Comparison of ENCODE assay signal across 13 mouse cellular contexts in genomic region chr6:124465729-124466128, GRCm38 (mm10). TPM values are rescaled to one million over a fixed set of nuclear protein-coding genes. Genes with fewer than 3 reads are reported as not detected.
DNase-seq lines count a peak whose midpoint lies in the region; ATAC-seq and TF ChIP-seq lines count a peak whose summit lies in the region.
"Had no signal": no experiment of that assay in that cellular context is flagged by ENCODE, and none has a peak within 500 bp of the region (broad histone marks: within the 10 kb centered on the region; RNA-seq: fewer than 3 reads in every experiment).

No protein-coding gene starts in this region.

- H3K9ac ChIP-seq in heart, embryonic 12.5 days = no peak overlapping the region
- no peak overlapping the region for H3K9ac ChIP-seq in heart, adult 2 months (ENCODE audit: low read depth, low read length)
- no peak overlapping the region for H3K9ac ChIP-seq in neural tube, embryonic 12.5 days
- peak overlapping the region; percentile 82; the same call in 1 of the 2 replicates for H3K9ac ChIP-seq in hindbrain, embryonic 16.5 days (ENCODE audit: low read depth, low read length)

- H3K4me1 ChIP-seq in heart, embryonic 12.5 days (replicated peaks) = peaks cover 5% of the 10 kb centered on the region; the same call in 1 of the 2 replicates
- H3K4me1 ChIP-seq in heart, adult 2 months (ENCODE audit: control insufficient read depth, insufficient read depth, low read length) = no peaks in the 10 kb centered on the region; the same call in 1 of the 2 replicates
- peaks cover 15% of the 10 kb centered on the region; the same call in 1 of the 2 replicates for H3K4me1 ChIP-seq in neural tube, embryonic 12.5 days
- H3K4me1 ChIP-seq in hindbrain, embryonic 16.5 days (ENCODE audit: control insufficient read depth, insufficient read depth, low read depth, low read length) = peaks cover 26% of the 10 kb centered on the region
- H3K4me1 ChIP-seq in olfactory bulb, adult 2 months (ENCODE audit: control insufficient read depth, insufficient read depth, low read length) = peaks cover 25% of the 10 kb centered on the region

- no peak for TF ChIP-seq EP300 in heart, adult 2 months (IDR thresholded peaks at IDR 0.05; ENCODE audit: insufficient read depth, low read depth, low read length)

- DNase-seq in heart, adult 2 months = no peak
- DNase-seq in neural tube, embryonic 10.5 days (ENCODE audit: extremely low spot score, low spot score) = no peak
- no peak for DNase-seq in layer of hippocampus, postnatal 36 days
- DNase-seq: adrenal gland, postnatal 36 days; gastrocnemius, postnatal 14 days; kidney, postnatal 14 days; lung, adult 18-20 months; right cerebral cortex, adult 18-20 months; thymus, postnatal 4 days had no signal

- peaks cover 41% of the 10 kb centered on the region for H3K27me3 ChIP-seq in heart, embryonic 12.5 days (replicated peaks)
- no peaks in the 10 kb centered on the region; the same call in 1 of the 2 replicates for H3K27me3 ChIP-seq in heart, adult 2 months (ENCODE audit: control insufficient read depth, insufficient read depth, low read length)
- H3K27me3 ChIP-seq in neural tube, embryonic 12.5 days (replicated peaks) = no peaks in the 10 kb centered on the region
- H3K27me3 ChIP-seq in hindbrain, embryonic 16.5 days (replicated peaks; ENCODE audit: control insufficient read depth, insufficient read depth, low read length) = no peaks in the 10 kb centered on the region

- intact Hi-C loops in heart, adult 2 months (cut with DNase I) = no loop called here

- no peak for TF ChIP-seq POLR2A in heart, adult 2 months (IDR thresholded peaks at IDR 0.05; ENCODE audit: insufficient read depth, low read depth, low read length)
- TF ChIP-seq POLR2A in olfactory bulb, adult 2 months (IDR thresholded peaks at IDR 0.05; ENCODE audit: insufficient read depth, low read depth, low read length) = no peak

- no peaks in the 10 kb centered on the region for H3K79me2 ChIP-seq in heart, adult 2 months (replicated peaks; ENCODE audit: control insufficient read depth, insufficient read depth, low read length)

- H3K4me3 ChIP-seq in heart, embryonic 12.5 days = no peak overlapping the region
- H3K4me3 ChIP-seq in heart, adult 2 months = no peak overlapping the region
- H3K4me3 ChIP-seq in neural tube, embryonic 12.5 days = no peak overlapping the region
- H3K4me3 ChIP-seq in hindbrain, embryonic 16.5 days (ENCODE audit: low read length) = no peak overlapping the region
- H3K4me3 ChIP-seq in olfactory bulb, adult 2 months (ENCODE audit: insufficient read depth, low read depth, low read length) = no peak overlapping the region

- no peak overlapping the region for H3K27ac ChIP-seq in heart, embryonic 12.5 days (ENCODE audit: poor library complexity, severe bottlenecking)
- H3K27ac ChIP-seq in heart, adult 2 months = no peak overlapping the region
- H3K27ac ChIP-seq in neural tube, embryonic 12.5 days = no peak overlapping the region
- peak overlapping the region; percentile 93 for H3K27ac ChIP-seq in hindbrain, embryonic 16.5 days (ENCODE audit: low read depth, low read length)
- peak overlapping the region; percentile 94; the same call in 1 of the 2 replicates for H3K27ac ChIP-seq in olfactory bulb, adult 2 months (ENCODE audit: insufficient read depth, low read depth, low read length)

- 55% methylated on average over 6 of the region's 6 CpGs for whole genome bisulfite sequencing in heart, embryonic 12.5 days
- WGBS in heart, adult 2 months = 66% methylated on average over 6 of the region's 6 CpGs
- WGBS in neural tube, embryonic 12.5 days = 77% methylated on average over 6 of the region's 6 CpGs
- 69% methylated on average over 6 of the region's 6 CpGs for WGBS in hindbrain, embryonic 16.5 days
- WGBS in olfactory bulb, adult 2 months = 76% methylated on average over 6 of the region's 6 CpGs

- no peaks in the 10 kb centered on the region for H3K36me3 ChIP-seq in heart, embryonic 12.5 days
- no peaks in the 10 kb centered on the region for H3K36me3 ChIP-seq in heart, adult 2 months (ENCODE audit: control insufficient read depth, insufficient read depth, low read length)
- H3K36me3 ChIP-seq in neural tube, embryonic 12.5 days = peaks cover 2% of the 10 kb centered on the region; the same call in 1 of the 2 replicates
- H3K36me3 ChIP-seq in hindbrain, embryonic 16.5 days (ENCODE audit: control insufficient read depth, insufficient read depth, low read length) = peaks cover 7% of the 10 kb centered on the region

- no peak for TF ChIP-seq CTCF in heart, adult 2 months (IDR thresholded peaks at IDR 0.05)
- TF ChIP-seq CTCF in olfactory bulb, adult 2 months (IDR thresholded peaks at IDR 0.05; ENCODE audit: insufficient read depth, low read depth, low read length) = no peak

- H3K9me3 ChIP-seq in heart, embryonic 12.5 days (replicated peaks) = no peaks in the 10 kb centered on the region
- H3K9me3 ChIP-seq in neural tube, embryonic 12.5 days = no peaks in the 10 kb centered on the region
- no peaks in the 10 kb centered on the region for H3K9me3 ChIP-seq in hindbrain, embryonic 16.5 days (ENCODE audit: control insufficient read depth, low read length)

- 0 out of 2 replicates have a peak overlapping the region, but pooled peaks have one; percentile 84 for H3K4me2 ChIP-seq in heart, embryonic 12.5 days
- H3K4me2 ChIP-seq in neural tube, embryonic 12.5 days (replicated peaks) = 0 out of 2 replicates have a peak overlapping the region, but pooled peaks have one; percentile 78
- peak overlapping the region; percentile 82 for H3K4me2 ChIP-seq in hindbrain, embryonic 16.5 days (ENCODE audit: low read length)

- ATAC-seq in heart, embryonic 12.5 days (ENCODE audit: insufficient number of reproducible peaks, low FRiP score) = no peak
- ATAC-seq in neural tube, embryonic 12.5 days (ENCODE audit: low FRiP score, low read depth) = no peak
- ATAC-seq in hindbrain, embryonic 16.5 days = no peak

RNA-seq across cellular contexts. Expression of gene Clstn3, which starts 1.1 kb away (rescaled TPM):
- polyA plus RNA-seq in heart, embryonic 12.5 days (2016; fragmentation: Nextera tagmentation; extraction: Ambion mirVana) = 1.5 and 1.7 TPM in 2 replicates
- total RNA-seq in heart, adult 2 months (2021) = 1 to 10 TPM; 1.4 to 1.9 TPM
- 5.1 and 11.8 TPM in 2 replicates for polyA plus RNA-seq in heart, adult 2 months (2012; rRNA removed)
- 39.7 and 41.2 TPM in 2 replicates for polyA plus RNA-seq in neural tube, embryonic 12.5 days (2016; fragmentation: Nextera tagmentation; extraction: Ambion mirVana)
- polyA plus RNA-seq in hindbrain, embryonic 16.5 days (2015; fragmentation: Nextera tagmentation; extraction: Ambion mirVana) = 174 and 180 TPM in 2 replicates
- not detected in 2 replicates for polyA plus RNA-seq in olfactory bulb, adult 2 months (2012; ENCODE audit: insufficient read depth, insufficient read length, low replicate concordance, missing spikeins)
- total RNA-seq in layer of hippocampus, postnatal 36 days (2021) = 100 to 1,000 TPM; 255 to 264 TPM

RNA-seq across cellular contexts. Expression of gene C1rl, which starts 27.2 kb away (rescaled TPM):
- 0.31 and 0.41 TPM in 2 replicates for polyA plus RNA-seq in heart, embryonic 12.5 days (2016; fragmentation: Nextera tagmentation; extraction: Ambion mirVana)
- 1 to 10 TPM; 1.1 to 1.2 TPM for total RNA-seq in heart, adult 2 months (2021)
- polyA plus RNA-seq in heart, adult 2 months (2012; rRNA removed) = 1.3 and 1.5 TPM in 2 replicates
- 0.19 and 0.22 TPM in 2 replicates for polyA plus RNA-seq in neural tube, embryonic 12.5 days (2016; fragmentation: Nextera tagmentation; extraction: Ambion mirVana)
- polyA plus RNA-seq in hindbrain, embryonic 16.5 days (2015; fragmentation: Nextera tagmentation; extraction: Ambion mirVana) = 0.26 and 0.39 TPM in 2 replicates
- polyA plus RNA-seq in olfactory bulb, adult 2 months (2012; ENCODE audit: insufficient read depth, insufficient read length, low replicate concordance, missing spikeins) = not detected in 2 replicates
- under 1 TPM; 0.13 to 0.15 TPM for total RNA-seq in layer of hippocampus, postnatal 36 days (2021)

RNA-seq across cellular contexts. Expression of gene C1ra, which starts 46.5 kb away (rescaled TPM):
- polyA plus RNA-seq in heart, embryonic 12.5 days (2016; fragmentation: Nextera tagmentation; extraction: Ambion mirVana) = 0.19 and 0.24 TPM in 2 replicates
- total RNA-seq in heart, adult 2 months (2021) = 10 to 100 TPM; 10.4 to 12.2 TPM
- 17.3 and 19.5 TPM in 2 replicates for polyA plus RNA-seq in heart, adult 2 months (2012; rRNA removed)
- polyA plus RNA-seq in neural tube, embryonic 12.5 days (2016; fragmentation: Nextera tagmentation; extraction: Ambion mirVana) = 0.06 and 0.28 TPM in 2 replicates
- polyA plus RNA-seq in hindbrain, embryonic 16.5 days (2015; fragmentation: Nextera tagmentation; extraction: Ambion mirVana) = 0.23 and 0.70 TPM in 2 replicates
- not detected in 2 replicates for polyA plus RNA-seq in olfactory bulb, adult 2 months (2012; ENCODE audit: insufficient read depth, insufficient read length, low replicate concordance, missing spikeins)
- under 1 TPM; 0.51 to 0.72 TPM for total RNA-seq in layer of hippocampus, postnatal 36 days (2021)

RNA-seq across cellular contexts. Expression of gene Pex5, which starts 50.9 kb away (rescaled TPM):
- polyA plus RNA-seq in heart, embryonic 12.5 days (2016; fragmentation: Nextera tagmentation; extraction: Ambion mirVana) = 23.7 and 25.4 TPM in 2 replicates
- total RNA-seq in heart, adult 2 months (2021) = 10 to 100 TPM; 21.9 to 25.7 TPM
- 20.8 and 30.1 TPM in 2 replicates for polyA plus RNA-seq in heart, adult 2 months (2012; rRNA removed)
- polyA plus RNA-seq in neural tube, embryonic 12.5 days (2016; fragmentation: Nextera tagmentation; extraction: Ambion mirVana) = 69.4 and 70.3 TPM in 2 replicates
- 64.4 and 67.0 TPM in 2 replicates for polyA plus RNA-seq in hindbrain, embryonic 16.5 days (2015; fragmentation: Nextera tagmentation; extraction: Ambion mirVana)
- polyA plus RNA-seq in olfactory bulb, adult 2 months (2012; ENCODE audit: insufficient read depth, insufficient read length, low replicate concordance, missing spikeins) = not detected in 2 replicates
- 10 to 100 TPM; 60.9 to 64.6 TPM for total RNA-seq in layer of hippocampus, postnatal 36 days (2021)

Comparison
In these comparisons a context has a peak if more than half of its experiments do, and no peak if none do; other contexts are left out.
1. RNA of gene C1ra, which starts 46.5 kb away (polyA plus RNA-seq): 17.3 to 19.5 TPM in heart, adult 2 months; 0.23 to 0.70 TPM in hindbrain, embryonic 16.5 days, 0.19 to 0.24 TPM in heart, embryonic 12.5 days, 0.06 to 0.28 TPM in neural tube, embryonic 12.5 days and not detected in olfactory bulb, adult 2 months; every median in the first group is over 10 times any median in the second.
2. H3K27ac ChIP-seq: peak in hindbrain, embryonic 16.5 days (single experiment) and olfactory bulb, adult 2 months (single experiment); none in heart, embryonic 12.5 days (single experiment), heart, adult 2 months (single experiment) and neural tube, embryonic 12.5 days (single experiment).
3. Peak in every context shown above with its lines, with median percentiles within 50 percentile points of each other: H3K4me2 ChIP-seq.